Mouse (Mus musculus): ENCODE measurements around the gene Ldb3.

Ldb3 gene

DNA sequence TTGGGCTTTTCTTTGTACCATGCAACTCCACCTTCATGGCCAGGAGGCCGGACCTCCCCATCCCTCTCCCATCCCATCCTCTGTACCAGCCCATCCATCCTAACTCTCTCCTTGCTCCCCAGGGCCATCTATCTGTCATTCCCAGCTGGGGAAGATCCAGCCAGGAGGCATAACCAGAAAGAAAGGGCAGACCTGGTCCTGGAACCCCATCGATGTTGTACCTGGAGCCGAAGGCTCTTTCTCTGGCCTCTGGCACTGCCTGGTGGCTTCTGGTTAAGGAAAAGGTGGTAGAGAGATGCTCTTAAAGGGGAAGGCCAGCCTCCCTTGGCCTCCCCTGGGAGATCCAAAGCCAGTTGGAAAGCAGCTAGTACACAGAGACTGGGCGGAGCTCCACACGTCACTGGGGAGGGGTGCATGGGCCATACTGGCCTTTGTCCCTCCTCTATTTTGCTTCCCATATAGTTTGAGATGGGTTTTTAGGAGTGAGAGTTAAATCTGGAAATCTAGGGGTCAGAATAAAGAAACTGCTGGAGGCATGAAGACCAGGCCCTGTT, 1.6 kb upstream of the Ldb3 start:
- DNase-seq (ENCODE audit: low spot score), result no peak

DNA sequence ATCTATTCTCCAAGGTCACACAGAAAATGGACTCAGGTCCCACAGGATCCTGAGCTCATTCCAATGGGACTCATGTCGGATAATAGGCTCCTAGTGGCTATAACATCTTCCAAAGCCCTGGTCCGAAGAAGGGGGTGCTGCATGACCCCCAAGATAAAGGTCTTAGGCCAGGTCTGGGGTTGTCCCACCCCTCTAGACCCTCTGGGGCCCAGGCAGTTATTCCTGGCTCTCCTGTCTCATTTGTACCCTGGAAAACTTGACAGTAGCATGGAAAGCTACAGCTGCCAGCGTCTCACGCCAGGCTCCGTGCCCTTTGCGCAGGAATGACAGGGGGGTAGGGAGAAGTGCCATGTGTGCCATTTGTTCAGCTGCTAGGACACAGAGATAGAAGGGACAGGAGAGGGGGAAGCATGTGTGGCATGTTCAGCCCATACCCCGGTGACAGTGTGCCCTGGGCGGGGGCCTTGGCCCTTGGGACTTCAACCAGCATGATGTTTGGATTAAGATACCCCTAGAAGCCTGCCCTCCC, 767 bp upstream of the Ldb3 start:
- no peak for DNase-seq (ENCODE audit: low spot score)

DNA sequence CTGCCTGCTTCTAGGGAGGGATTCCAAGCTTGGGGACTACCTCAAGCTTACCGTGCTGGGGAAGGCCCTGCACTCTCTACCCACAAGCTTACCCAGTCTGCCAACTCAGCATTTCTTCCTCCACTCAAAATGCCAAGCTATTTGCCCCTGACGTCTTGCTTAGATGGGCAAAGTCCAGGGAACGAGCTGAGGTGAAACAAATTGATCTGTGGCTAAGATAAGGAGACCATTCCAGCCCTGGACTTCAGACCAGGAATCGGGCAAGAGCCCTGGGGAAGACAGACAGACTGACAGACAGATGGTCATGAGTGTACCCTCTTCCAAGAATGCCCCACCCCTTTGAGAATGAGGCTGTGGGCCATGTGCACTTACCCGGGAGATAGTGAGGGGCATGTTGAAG, 477 bp downstream of the Ldb3 start:
- no peak for DNase-seq (ENCODE audit: low spot score)

DNA sequence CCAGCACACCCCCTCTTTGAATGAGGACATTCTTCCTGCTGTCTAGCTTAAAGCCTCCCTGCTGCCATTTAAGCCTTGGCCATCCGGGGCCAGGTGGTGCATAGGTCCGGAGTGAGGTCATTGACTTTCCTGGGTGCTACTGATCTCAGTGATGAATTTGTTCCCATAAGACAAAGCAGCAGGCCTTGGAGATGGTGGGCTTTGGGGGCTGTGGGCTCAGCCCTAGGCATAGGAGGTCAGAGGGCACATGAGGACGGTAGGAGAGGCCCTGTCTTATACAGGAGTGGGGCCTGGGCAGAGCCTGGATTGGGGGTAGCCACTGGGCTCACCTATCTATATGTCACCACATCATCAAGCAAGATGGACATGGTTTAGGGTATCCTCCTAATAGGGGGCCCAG, 1.6 kb downstream of the Ldb3 start:
- no peak for DNase-seq (ENCODE audit: low spot score)

DNA sequence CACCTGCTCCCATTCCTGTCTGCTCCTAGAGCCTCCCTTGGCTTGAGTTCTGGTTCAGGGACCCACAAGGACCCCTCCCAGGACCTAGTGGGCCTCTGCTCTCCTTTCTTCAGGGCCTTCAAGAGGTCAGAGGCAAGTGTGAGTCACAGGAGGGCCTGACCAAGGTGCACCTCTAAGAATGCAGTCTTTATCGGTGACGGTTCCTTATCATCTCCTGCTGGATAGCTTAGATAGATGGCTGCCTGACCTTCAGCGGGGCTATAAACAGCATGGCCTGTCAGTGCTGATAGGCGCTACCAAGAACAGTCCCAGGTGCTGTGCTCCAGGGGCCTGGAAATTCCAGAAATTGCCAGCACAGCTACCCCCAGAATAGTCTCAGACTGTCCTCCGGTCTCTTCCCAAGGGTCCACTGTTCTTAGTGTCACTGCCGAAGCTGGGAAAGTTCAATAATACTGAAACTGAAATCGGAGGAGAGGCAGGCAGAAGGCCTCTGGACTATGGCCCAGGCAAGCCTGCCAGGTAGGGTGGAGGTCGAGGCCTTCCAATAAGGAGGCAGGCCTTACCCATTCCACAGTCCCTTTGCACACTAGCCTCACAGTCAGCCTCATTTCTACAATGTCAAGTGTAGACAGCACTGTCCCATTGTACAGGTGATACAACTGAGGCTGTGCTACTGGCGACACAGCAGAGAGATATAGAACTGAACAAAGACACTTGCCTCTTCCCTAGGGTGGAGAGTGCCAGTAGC, 3.0 kb downstream of the Ldb3 start:
- no peak for DNase-seq (ENCODE audit: low spot score)

DNA sequence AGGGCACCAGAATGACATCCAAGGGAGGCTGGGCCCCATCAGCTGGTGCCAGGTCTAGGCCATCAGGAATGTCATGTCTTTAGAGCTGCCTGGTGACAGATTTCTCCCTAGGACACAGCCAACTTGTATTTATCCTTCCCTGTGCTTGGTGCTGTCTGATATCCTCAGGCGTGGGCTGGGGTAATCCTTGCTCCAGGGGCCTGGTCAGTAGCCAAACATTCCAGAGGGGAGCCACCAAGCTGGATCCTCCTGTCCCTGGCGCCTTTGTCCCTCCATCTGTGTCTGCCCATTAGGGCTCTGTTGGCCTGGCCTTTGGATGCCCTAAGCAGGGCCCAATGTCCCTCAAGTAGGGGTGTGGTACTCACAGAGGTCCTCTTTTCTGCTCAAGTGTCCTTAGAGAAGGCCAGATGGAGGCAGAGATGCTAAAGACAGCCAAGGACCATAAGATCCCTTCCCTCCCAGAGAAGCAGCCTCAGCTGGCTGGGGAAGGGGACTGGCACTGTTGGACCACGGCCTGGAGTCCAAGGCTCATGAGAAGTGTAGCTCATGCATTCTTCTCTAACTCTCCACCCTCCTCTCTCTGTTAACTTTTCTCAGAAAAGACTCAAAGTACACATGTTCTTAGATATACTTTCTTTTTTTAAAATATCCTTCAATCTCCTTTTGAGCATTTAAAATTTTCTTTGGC, 5.6 kb downstream of the Ldb3 start:
- no peak for DNase-seq (ENCODE audit: low spot score)

DNA sequence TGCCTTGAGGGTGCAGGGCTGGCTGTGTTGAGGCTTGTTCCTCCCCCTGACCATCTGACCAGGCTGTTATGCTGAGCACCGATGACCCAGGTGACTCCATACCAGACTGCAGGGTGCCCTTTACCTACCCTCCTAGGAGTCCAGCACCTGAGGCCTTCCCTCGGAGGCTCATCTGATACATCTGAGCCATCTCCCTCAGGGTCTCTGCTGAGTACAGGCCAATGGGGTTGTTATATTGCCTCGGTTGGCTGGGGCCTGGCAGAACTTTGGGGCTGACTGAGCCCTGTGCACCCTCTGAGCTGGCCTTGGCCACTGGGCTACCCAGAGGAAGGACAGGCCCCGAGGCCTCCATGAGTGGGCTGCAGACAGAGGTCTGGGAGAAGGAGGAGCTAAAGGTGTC, 11.6 kb downstream of the Ldb3 start:
- DNase-seq (ENCODE audit: low spot score), result no peak

DNA sequence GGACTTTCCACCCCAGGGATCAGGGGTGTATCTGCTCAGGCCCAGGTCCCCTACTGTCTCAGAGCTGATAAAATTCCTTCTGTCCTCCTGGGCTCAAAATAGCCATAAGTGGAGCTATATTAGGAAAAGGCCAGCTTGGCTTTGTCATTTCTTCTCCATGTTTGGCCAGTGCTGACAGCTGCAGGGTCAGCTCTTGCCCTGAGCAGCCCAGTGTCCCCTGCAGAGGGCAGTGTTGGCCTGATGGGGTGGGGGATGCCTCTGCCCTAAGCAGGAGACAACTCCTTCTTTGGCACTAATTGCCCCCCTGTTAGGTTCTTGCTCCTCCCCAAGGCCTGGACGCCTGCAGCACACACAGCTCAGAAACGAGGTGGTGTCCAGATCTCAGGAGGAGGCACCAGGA, 14.4 kb downstream of the Ldb3 start:
- no peak for DNase-seq (ENCODE audit: low spot score)

DNA sequence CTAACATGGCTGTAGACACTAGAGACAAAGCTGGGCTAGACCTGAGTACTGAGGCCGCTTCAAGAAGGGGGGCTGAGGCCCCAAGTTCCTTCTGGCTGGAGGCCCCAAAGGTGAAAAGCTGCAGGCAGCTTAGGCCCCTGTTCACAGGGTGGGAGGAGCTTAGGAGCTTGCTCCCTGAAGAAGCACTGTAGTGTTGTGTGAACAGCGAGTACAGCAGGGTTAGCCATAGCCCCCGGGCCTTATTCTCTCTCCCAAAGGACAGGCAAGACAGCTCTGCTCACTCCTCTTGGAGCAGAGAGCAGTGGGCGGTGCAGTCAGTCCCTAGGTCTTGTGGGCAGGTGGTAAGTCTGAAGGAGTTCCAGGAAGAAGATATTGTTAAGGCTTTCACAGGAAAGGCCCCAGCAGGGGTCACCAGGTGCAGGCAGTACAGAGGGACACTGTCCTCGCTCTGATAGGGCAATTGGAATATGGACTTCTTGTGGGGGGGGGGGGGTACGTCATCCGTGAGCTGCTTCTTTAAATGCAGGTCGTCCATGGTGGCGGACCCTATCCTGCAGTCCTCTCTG, 15.1 kb downstream of the Ldb3 start:
- no peak for DNase-seq (ENCODE audit: low spot score)

DNA sequence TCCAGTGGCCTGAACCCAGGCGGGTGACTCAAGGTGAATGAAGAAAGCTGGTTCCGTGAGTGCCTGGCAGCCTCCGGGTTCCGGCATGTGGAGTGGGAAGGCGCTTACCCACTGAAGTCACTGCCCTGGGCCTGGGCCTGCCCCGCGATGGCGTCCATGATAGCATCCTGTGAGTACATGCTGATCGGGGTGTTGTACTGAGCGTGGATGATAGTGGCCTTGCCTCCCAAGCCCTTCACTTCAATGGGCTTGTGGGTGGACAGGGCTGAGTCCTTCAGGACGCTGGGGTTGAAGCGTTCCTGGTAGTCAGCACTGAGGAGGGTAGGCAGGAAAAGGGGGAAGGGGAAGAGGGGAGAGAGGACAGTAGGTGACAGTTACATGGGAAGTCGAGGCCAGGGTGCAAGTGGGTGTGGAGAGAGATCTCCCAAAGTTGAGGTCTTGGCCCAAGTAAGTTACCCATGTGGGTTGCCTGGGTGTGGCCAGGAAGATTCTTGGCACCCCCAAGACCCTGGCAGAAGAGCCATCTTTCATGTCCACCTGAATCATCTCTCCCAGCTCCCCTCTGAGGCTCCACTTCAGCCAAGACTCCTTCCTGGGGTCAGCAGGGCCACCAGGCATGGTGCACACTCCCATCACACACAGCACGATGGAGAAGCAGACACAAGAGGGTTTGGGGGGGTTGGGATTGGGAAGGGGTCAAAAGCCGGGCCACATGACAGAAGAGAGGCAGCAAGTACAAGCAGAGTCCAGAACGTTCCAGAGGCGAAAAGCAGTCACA, 16.7 kb downstream of the Ldb3 start:
- no peak for DNase-seq (ENCODE audit: low spot score)

DNA sequence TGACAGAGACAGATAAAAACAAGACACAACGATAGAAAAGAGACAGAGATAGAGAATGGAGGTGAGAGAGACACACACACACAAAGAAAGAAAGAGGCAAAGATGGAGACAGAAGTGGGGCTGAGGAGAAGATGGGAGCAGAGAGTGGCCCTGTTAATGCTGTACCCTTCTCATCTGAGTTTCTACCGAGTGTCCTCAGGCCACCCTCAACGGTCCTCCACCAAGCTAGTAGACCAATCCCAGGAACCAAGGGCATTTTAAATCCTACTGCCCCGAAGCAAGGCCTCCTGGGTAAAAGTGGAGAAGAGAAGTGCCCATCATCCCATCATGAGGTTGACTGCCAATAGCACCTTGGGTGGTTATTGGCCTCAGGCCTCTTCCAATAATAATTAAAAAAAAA, 17.6 kb downstream of the Ldb3 start:
- DNase-seq (ENCODE audit: low spot score), result no peak

DNA sequence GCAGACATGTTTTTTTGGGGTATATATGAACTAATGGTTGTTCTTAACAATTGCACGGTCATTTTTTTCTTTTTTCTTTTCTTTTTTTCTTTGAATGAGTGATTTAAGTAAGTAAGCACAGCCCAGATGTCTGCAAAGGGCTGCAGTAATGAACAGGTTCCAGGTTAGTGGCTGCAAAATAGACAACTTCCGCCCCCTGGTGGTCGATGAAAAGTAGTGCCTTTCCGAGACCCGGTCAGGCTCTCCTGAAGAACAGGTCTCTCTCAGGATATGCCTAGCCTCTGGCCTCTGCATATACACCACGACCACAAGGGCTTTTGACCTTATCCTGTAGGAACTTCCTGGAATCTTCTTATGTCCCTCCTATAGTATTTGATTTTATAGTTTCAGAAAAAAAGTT, 18.2 kb downstream of the Ldb3 start:
- DNase-seq (ENCODE audit: low spot score), result peak; percentile 47

DNA sequence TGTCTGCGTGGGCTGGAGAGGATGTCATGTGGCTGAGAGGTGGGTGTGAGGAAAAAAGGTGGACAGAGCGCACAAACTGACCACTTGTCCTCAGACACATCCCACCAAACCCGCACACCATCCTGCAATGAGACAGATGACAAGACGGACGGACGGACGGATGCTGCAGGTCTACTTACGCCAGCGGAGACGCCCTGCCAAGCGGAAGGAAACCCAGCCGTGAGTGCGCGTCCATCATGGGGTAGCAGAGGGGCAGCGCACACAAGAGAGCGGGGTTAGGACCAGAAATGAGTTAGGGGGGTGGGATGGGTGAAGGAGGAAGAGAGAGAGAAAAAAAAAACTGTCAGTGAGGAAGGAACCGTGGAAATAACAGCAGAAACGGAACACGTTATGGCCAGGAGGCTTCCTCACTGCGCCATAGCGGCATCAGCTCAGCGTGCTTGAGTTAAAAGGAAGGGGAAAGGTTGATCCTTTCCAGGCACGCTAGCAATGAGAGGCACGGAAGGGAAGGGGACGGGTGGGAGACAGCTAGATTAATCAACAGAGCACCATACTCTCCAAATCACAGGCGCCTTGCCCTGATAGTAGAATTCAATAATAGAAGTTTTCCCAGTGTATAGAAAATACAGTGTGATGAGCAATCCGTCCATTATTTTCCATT, 18.8 kb downstream of the Ldb3 start:
- DNase-seq (ENCODE audit: low spot score), result no peak

DNA sequence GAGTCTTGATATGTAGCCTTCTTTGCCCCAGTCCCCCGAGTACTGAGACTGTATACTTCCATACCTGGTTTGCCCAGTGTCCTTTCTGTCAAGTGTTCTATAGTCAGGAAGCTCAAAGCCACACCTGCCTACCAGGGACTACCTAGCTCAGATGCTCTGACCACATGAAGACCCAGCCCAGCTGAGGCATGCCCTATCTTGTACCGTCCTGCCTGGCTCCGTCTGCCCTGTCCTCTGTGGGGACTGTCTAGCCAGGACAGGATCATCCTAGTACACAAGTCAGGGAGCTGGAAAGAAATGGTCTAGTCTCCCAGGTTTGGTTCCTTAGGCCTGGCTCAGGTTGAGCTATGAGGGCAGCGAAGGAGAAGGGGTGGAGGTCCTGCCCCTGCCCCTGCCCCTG, 19.9 kb downstream of the Ldb3 start:
- no peak for DNase-seq (ENCODE audit: low spot score)

DNA sequence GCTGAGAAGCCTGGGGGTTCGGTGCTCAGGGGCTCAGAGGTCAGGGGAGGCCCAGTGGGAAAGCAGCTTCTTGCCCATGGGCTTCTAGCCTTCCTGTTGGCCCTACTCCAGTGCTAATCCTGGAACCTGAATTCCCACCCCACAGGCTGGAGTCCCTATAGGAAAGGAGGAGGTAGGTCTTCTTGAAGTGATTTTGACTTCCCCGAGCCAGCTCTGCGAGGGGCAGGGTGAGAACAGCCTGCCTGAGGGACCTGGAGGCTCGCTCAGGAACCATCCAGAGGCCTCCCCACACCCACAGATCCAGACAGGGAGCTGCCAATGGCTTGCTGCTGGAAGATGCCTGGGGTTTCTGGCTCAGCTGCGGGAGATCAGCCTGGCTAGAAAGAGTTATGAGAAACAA, 20.8 kb downstream of the Ldb3 start:
- DNase-seq (ENCODE audit: low spot score), result no peak

DNA sequence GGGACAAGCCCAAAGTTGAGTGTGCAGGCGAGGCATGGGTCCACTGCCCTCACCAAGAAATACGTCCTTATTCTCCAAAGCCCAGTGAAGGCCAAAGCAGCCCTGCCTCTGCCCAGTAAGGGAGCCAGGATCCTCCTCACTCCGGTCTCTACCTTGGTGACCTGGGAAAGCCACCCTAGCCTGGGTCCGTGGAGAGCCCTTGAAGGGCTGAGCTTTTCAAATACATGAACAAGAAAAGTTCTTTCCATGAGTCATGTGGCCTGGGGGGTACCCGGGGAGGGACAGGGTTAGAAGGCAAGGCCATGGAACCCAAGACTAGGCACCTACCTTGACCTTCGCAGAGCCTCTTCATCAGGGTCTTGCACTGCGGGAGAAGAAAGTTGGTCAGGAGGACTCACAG, 22.0 kb downstream of the Ldb3 start:
- DNase-seq (ENCODE audit: low spot score), result no peak

DNA sequence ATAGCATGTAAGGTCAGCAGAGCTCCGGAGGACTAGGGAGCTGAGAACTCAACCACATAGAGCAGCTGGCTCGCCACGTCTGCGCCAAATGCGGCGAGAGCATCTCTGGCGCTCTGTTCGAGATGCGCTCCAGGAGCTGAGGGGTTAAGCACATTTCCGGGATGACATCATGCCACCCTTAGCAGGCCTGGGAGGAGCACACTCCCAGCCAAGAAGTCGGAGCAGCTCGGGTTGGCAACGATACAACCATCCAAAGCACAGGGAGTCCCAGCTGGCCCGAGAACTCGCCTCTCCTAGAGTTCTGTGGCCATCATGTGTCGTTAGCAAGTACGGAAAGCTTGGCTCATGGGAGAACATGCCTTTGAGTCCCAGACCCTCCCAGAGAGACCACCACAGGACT, 22.8 kb downstream of the Ldb3 start:
- DNase-seq (ENCODE audit: low spot score), result peak; percentile 27

DNA sequence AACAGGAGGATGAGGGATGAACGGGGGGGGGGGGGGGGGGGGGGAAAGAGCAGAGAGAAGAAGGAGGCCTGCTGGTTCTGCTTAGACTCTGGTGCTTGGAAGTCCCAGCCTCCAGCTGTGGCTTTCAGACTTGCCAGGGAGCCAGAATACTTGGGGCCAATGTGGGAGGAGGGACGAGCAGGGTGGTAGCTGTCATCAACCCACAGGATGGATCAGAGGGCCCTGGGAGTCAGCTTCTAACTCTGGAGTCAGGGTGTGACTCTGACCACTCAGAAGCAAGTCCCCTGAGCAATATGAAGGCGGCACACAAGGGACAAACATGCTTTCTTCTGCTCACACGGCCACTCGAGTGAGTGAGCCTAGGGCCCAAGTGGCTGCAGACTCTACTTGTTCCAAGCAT, 23.8 kb downstream of the Ldb3 start:
- no peak for DNase-seq (ENCODE audit: low spot score)

DNA sequence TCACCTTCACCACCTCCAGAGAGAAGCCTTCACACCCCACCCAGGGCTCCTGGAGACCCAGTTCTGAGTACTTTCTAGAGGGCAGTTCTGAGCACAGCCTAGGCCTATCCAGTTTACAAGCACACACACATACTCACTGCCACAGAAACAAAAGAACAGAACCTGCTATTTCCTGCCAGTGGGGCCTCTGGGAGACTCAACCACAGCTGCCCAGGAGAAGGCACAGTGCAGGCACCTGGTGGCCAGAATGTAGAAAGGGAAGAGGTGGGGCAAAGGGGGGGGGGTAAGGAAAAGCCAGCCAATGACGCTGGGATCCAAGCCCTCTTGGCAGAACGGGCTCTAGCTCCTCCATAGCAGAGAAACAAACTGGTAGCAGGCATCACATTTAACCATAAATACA, 26.1 kb downstream of the Ldb3 start:
- DNase-seq (ENCODE audit: low spot score), result no peak

DNA sequence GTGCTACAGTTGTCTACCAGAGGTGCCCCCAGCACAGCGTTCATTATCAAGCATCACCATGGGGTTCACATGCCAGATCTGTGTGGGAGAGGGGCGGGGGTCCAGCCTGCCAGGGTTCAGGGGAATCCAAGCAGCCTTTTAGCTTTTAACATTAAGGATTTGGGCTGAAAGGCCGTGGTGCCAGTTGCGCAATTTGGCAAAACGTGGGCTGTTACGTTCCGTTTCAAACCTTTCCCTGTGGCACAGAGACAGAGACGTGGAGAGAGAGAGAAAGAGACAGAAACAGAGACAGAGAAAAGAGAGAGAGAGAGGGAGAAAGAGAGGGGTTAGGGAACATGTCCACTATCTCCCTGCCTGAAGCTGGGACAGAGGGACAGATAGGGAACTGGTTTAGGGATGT, 26.8 kb downstream of the Ldb3 start:
- DNase-seq (ENCODE audit: low spot score), result no peak

DNA sequence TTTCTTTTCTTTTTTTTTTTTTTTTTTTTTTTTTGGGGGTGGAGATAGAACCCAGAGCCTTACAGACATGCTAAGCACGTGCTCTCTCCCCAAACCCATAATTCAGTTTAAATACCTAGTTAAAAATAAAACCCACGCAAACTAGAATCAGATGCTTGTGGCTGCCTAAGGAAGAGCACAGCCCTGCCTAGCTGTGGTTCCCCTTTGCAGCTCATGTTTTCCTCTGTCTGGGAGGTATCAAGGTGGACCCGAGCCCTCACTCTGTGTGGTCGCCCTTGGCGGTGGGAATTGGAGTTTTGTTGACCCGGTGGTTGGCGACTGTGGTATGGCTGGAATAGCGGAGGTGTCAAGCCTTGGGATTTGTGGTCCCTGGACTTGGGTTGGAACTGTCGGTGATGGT, 29.5 kb downstream of the Ldb3 start:
- DNase-seq (ENCODE audit: low spot score), result no peak

DNA sequence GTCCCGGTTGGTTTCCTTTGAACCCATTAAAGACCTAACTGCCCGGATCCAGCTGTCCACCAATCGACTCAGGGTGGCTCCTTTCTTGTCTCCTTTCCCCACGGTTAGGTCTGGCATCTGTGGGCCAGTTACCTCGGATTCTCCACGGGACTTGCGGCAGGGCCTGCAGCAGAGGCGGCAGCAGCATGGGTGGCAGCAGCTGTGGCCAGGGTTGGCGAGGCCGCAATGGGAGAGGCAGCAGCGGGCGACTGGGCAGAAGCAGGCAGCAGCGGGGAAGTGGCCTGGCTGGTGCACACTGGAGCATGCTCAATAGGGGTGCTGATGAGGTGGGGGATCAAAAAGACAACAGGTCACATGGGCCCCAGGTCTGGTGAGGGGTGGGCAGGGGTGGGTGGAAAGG, 33.3 kb downstream of the Ldb3 start:
- DNase-seq (ENCODE audit: low spot score), result no peak
